Mouse (Mus musculus) MEL (cell line): ENCODE measurements around the gene Lgals8. TPM values are rescaled to one million over a fixed set of nuclear protein-coding genes. Genes with fewer than 3 reads are reported as not detected.

Experiments used
- DNase-seq: peaks from one replicate; pipeline ENCODE4 v3.0.0; 2011; ENCODE audit warnings: low read depth, low spot score
- H3K27ac ChIP-seq: 2 replicates; pipeline ENCODE4 v1.5.1; 2012; ENCODE audit warnings: low read depth, mild to moderate bottlenecking, control low read depth, low read length, moderate library complexity; ENCODE audit not compliant: control insufficient read depth
- H3K27me3 ChIP-seq, 2 experiments: fragments of 150-350 bp in 1 of 2; sonication (generic) in 1 of 2; 2 replicates each; pipeline ENCODE4 v1.6.1; 2012; ENCODE audit warnings: low read length in 2 of 2, mild to moderate bottlenecking in 2 of 2, improper control_type of control experiment in 1 of 2, moderate library complexity in 1 of 2; ENCODE audit not compliant: insufficient read depth in 2 of 2, control insufficient read depth in 1 of 2
- H3K36me3 ChIP-seq, 2 experiments: 2 replicates each; pipeline ENCODE4 v1.6.1; 2012 to 2014; ENCODE audit warnings: low read length in 2 of 2, improper control_type of control experiment in 1 of 2, inconsistent platforms in 1 of 2, mild to moderate bottlenecking in 1 of 2; ENCODE audit not compliant: insufficient read depth in 2 of 2, control insufficient read depth in 1 of 2
- H3K4me1 ChIP-seq, 2 experiments: fragments of 150-350 bp in 1 of 2; sonication (generic) in 1 of 2; 2 replicates each; pipeline ENCODE4 v1.6.1; 2012; ENCODE audit warnings: low read length in 2 of 2, improper control_type of control experiment in 1 of 2, mild to moderate bottlenecking in 1 of 2; ENCODE audit not compliant: insufficient read depth in 2 of 2, control insufficient read depth in 1 of 2
- H3K4me3 ChIP-seq, 2 experiments: fragments of 150-350 bp in 1 of 2; sonication (generic) in 1 of 2; 2 replicates each; pipeline ENCODE4 v1.5.1; 2012; ENCODE audit warnings: low read depth in 2 of 2, low read length in 2 of 2, mild to moderate bottlenecking in 2 of 2, moderate library complexity in 2 of 2, control low read depth in 1 of 2, improper control_type of control experiment in 1 of 2; ENCODE audit not compliant: control insufficient read depth in 1 of 2, insufficient read depth in 1 of 2
- H3K79me2 ChIP-seq: 2 replicates; pipeline ENCODE4 v1.6.1; 2012; ENCODE audit warnings: mild to moderate bottlenecking, low read length, moderate library complexity; ENCODE audit not compliant: control insufficient read depth, poor library complexity, insufficient read depth
- H3K9ac ChIP-seq: 2 replicates; pipeline ENCODE4 v1.6.1; 2012; ENCODE audit warnings: low read depth, mild to moderate bottlenecking, control low read depth, low read length, moderate library complexity; ENCODE audit not compliant: control insufficient read depth, poor library complexity, severe bottlenecking
- H3K9me3 ChIP-seq: fragments of 150-350 bp; sonication (generic); replicated peaks from 2 replicates; pipeline ENCODE4 v1.6.1; 2012; ENCODE audit warnings: mild to moderate bottlenecking, low read length, improper control_type of control experiment, moderate library complexity; ENCODE audit not compliant: insufficient read depth
- CHD1 ChIP-seq: IDR thresholded peaks from 2 replicates; pipeline ENCODE4 v1.6.1; 2012; ENCODE audit warnings: low read depth, mild to moderate bottlenecking, inconsistent platforms, low read length, improper control_type of control experiment
- CTCF ChIP-seq, 3 experiments: IDR thresholded peaks in 2 of 3; conservative IDR thresholded peaks in 1 of 3; 2 replicates each; pipeline ENCODE4 v1.5.1; 2011 to 2012; ENCODE audit warnings: low read length in 3 of 3, low read depth in 2 of 3, mild to moderate bottlenecking in 2 of 3, improper control_type of control experiment in 1 of 3, inconsistent platforms in 1 of 3, mixed read lengths in 1 of 3, moderate library complexity in 1 of 3; ENCODE audit not compliant: control insufficient read depth in 1 of 3, insufficient read depth in 1 of 3, poor library complexity in 1 of 3, severe bottlenecking in 1 of 3
- E2F4 ChIP-seq: IDR thresholded peaks from 2 replicates; pipeline ENCODE4 v1.6.1; 2011; ENCODE audit warnings: low read depth, low read length, improper control_type of control experiment, borderline replicate concordance
- ELF1 ChIP-seq: IDR thresholded peaks from 2 replicates; pipeline ENCODE4 v1.6.1; 2014; ENCODE audit warnings: low read depth, mild to moderate bottlenecking, inconsistent platforms, low read length, improper control_type of control experiment, moderate library complexity
- GATA1 ChIP-seq: IDR thresholded peaks from 2 replicates; pipeline ENCODE4 v1.6.1; 2011; ENCODE audit warnings: low read depth, low read length, improper control_type of control experiment
- KAT2A ChIP-seq: conservative IDR thresholded peaks from 2 replicates; pipeline ENCODE4 v1.6.1; 2012; ENCODE audit warnings: low read depth, low read length, improper control_type of control experiment, inconsistent platforms
- MAFK ChIP-seq: IDR thresholded peaks from 2 replicates; pipeline ENCODE4 v1.6.1; 2011; ENCODE audit warnings: low read depth, mild to moderate bottlenecking, low read length, improper control_type of control experiment, borderline replicate concordance
- MAZ ChIP-seq: IDR thresholded peaks from 2 replicates; pipeline ENCODE4 v1.6.1; 2012; ENCODE audit warnings: low read depth, mild to moderate bottlenecking, inconsistent platforms, low read length, improper control_type of control experiment
- MXI1 ChIP-seq: IDR thresholded peaks from 2 replicates; pipeline ENCODE4 v1.6.1; 2011; ENCODE audit warnings: mild to moderate bottlenecking, low read depth, low read length, improper control_type of control experiment
- NRF1 ChIP-seq: IDR thresholded peaks from 2 replicates; pipeline ENCODE4 v1.6.1; 2014; ENCODE audit warnings: low read depth, mild to moderate bottlenecking, inconsistent platforms, low read length, improper control_type of control experiment, moderate library complexity; ENCODE audit not compliant: poor library complexity, insufficient read depth, severe bottlenecking
- POLR2AphosphoS2 ChIP-seq: IDR thresholded peaks from 2 replicates; pipeline ENCODE4 v1.6.1; 2011; ENCODE audit warnings: low read length, improper control_type of control experiment
- POLR2AphosphoS5 ChIP-seq: IDR thresholded peaks from 2 replicates; pipeline ENCODE4 v1.6.1; 2012; ENCODE audit warnings: low read depth, borderline replicate concordance, mild to moderate bottlenecking, inconsistent platforms, low read length, moderate library complexity, mixed read lengths
- RAD21 ChIP-seq: IDR thresholded peaks from 2 replicates; pipeline ENCODE4 v1.6.1; 2011; ENCODE audit warnings: mild to moderate bottlenecking, low read depth, low read length, improper control_type of control experiment
- RCOR1 ChIP-seq: IDR thresholded peaks from 2 replicates; pipeline ENCODE4 v1.6.1; 2012; ENCODE audit warnings: low read depth, mild to moderate bottlenecking, inconsistent platforms, low read length, improper control_type of control experiment
- SIN3A ChIP-seq: IDR thresholded peaks from 2 replicates; pipeline ENCODE4 v1.6.1; 2012; ENCODE audit warnings: low read length, improper control_type of control experiment, inconsistent platforms
- SMC3 ChIP-seq: IDR thresholded peaks from 2 replicates; pipeline ENCODE4 v1.6.1; 2011; ENCODE audit warnings: low read depth, low read length, improper control_type of control experiment
- TCF12 ChIP-seq: IDR thresholded peaks from 2 replicates; pipeline ENCODE4 v1.6.1; 2014; ENCODE audit warnings: low read depth, mild to moderate bottlenecking, inconsistent platforms, low read length, improper control_type of control experiment, moderate library complexity
- ZC3H11A ChIP-seq: IDR thresholded peaks from 2 replicates; pipeline ENCODE4 v1.6.1; 2012; ENCODE audit warnings: low read depth, mild to moderate bottlenecking, inconsistent platforms, low read length, improper control_type of control experiment
- ZKSCAN1 ChIP-seq: IDR thresholded peaks from 2 replicates; pipeline ENCODE4 v1.6.1; 2012; ENCODE audit warnings: low read depth, mild to moderate bottlenecking, inconsistent platforms, low read length, improper control_type of control experiment, moderate library complexity
- polyA plus RNA-seq, 2 experiments: library from polyadenylated mRNA; stranded (reverse) in 1 of 2; unstranded in 1 of 2; fragments of >175 nt in 1 of 2; fragments of >200 nt in 1 of 2; gene quantifications; 2 replicates each; pipeline versions ENCODE4 v1.2.1 to v1.2.4; 2012; ENCODE audit warnings: low replicate concordance in 2 of 2, low read depth in 1 of 2; ENCODE audit not compliant: insufficient read length in 2 of 2, insufficient read depth in 1 of 2, missing spikeins in 1 of 2
- total RNA-seq: library from RNA; depleted of rRNA; stranded (reverse); fragments of 300-350 nt; gene quantifications from 2 replicates; pipeline ENCODE4 v1.2.3, GENCODE M21; 2012; rRNA removed

The Lgals8 gene
- total RNA-seq (12.9 and 18.0 TPM in 2 replicates), polyA plus RNA-seq (10 to 100 TPM in 1 of 2 experiments, not detected in 1; 23.7 TPM)

DNA sequence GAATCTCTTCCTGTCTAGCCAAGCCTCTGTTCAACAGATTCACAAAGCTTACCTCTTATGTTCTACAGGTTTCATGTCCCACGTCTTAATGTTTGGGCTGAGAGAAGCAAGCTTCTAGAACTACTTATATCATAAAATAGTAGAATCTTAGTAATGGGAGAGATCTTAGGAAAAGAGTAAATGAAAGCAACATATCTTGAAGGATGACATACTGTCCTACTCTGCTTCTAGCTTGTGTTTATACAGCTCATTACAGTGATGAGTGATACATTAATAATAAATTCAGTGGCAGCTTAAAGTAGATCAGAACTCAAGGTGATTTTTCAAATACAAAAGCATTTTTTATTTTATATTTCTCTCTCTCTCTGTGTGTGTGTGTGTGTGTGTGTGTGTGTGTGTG is at the start of gene Lgals8:
Gene Lgals8 (minus strand): TSS at position 101 of the 400 bp plus-strand sequence.
- no peaks in the 10 kb centered on the region for H3K27me3 ChIP-seq
- peaks cover 0 to 25% of the 10 kb centered on the region in 2 experiments; a peak in 2 of 4 replicates for H3K36me3 ChIP-seq
- DNase-seq: no peak
- TF ChIP-seq SMC3: no peak
- TF ChIP-seq KAT2A: no peak
- TF ChIP-seq ELF1: no peak
- H3K4me3 ChIP-seq: no peak within 1 kb of the TSS
- no peak within 1 kb of the TSS for H3K27ac ChIP-seq
- peaks cover under 1% of the 10 kb centered on the region for H3K79me2 ChIP-seq
- H3K4me1 ChIP-seq: peaks cover 4 to 22% of the 10 kb centered on the region in 2 experiments
- H3K9me3 ChIP-seq: no peaks in the 10 kb centered on the region
- H3K9ac ChIP-seq: no peak within 1 kb of the TSS

DNA sequence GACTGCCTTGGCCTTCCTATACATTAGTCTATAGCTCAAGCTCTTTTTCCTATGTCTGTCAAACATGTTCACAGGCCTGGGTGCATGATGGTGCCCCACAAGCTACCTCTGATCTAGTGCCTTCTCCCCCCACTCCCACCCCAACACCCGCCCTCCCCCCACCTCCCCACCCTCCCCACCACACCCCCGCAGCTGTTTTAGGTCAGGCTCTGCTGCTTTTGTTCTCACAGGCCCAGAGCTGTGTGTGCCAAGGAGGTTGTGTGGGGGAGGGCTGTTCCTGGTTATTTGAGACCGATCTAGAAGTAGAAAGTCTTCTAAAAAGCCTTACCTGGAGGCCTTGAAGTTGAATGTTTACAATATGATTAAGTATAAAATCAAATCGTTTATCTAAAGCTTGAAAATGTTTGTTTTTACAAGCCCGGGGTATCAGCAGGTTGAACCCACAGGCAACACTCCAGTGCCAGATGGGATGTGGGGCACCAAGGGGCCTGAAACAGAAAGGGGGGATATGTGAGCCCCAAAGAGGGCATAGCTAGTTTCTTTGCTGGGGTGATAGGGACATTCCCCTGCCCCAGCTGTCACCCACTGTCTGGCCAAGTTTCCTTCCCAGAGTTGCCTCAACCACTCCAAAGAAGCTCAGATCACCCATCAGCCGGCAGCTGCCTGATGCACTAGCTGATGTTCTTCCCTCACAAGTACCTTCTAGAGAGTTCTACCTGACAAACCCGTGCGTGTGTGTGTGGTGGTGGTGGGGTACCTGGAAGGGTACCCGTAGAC is 46.6 kb upstream of the Lgals8 start:
- Histone ChIP-seq H3K27ac (no peak overlapping the region), H3K4me1 (no peaks in the 10 kb centered on the region), H3K27me3 (no peaks in the 10 kb centered on the region; a peak in 2 of 4 replicates), H3K9ac (no peak overlapping the region), H3K36me3 (no peaks in the 10 kb centered on the region), H3K79me2 (no peaks in the 10 kb centered on the region), H3K9me3 (no peaks in the 10 kb centered on the region), H3K4me3 (no peak overlapping the region)
- no peak for DNase-seq
- no peak for TF ChIP-seq GATA1

DNA sequence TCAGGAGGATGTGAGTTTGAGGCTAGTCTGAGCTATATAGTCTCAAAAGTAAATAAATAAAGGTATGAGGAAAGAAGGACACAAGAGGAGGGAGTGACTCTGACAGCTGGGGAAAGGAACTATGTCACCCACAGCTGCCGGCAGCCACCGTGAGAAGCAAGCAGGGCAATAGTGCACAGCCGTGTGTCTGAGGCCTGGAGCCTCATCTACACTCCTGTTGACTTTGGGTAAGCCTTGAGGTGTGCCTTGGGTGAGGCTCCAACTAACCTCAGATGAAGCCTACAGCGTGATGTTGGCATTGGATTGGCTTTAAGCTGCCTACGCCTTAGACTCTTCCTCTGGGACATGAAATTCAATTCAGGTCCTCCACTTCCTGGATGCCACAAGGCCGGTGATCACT is 45.3 kb upstream of the Lgals8 start:
- DNase-seq: no peak
- Histone ChIP-seq H3K4me3 (no peak overlapping the region), H3K79me2 (no peaks in the 10 kb centered on the region), H3K36me3 (peaks cover 0 to 3% of the 10 kb centered on the region in 2 experiments; a peak in 1 of 4 replicates), H3K27ac (no peak overlapping the region), H3K9me3 (no peaks in the 10 kb centered on the region), H3K4me1 (peaks cover 2 to 5% of the 10 kb centered on the region in 2 experiments), H3K27me3 (no peaks in the 10 kb centered on the region), H3K9ac (no peak overlapping the region)
- TF ChIP-seq POLR2AphosphoS5 (no peak), CHD1 (no peak), MXI1 (no peak), RCOR1 (no peak), TCF12 (no peak), RAD21 (no peak), MAZ (no peak), NRF1 (no peak), E2F4 (no peak), CTCF (IDR thresholded peaks at IDR 0.05 in 2 of 3, conservative IDR thresholded peaks at IDR 0.05 in 1 of 3; ENCODE audit: control insufficient read depth in 1 of 3, insufficient read depth in 1 of 3, low read depth in 2 of 3, low read length in 3 of 3, poor library complexity in 1 of 3, severe bottlenecking in 1 of 3) (no peak), ZKSCAN1 (no peak), POLR2AphosphoS2 (no peak), MAFK (no peak), ZC3H11A (no peak), SIN3A (no peak), GATA1 (no peak)
